Mouse (Mus musculus) left cerebral cortex, postnatal 36 days (tissue): ENCODE measurements around the gene Tbc1d17. TPM values are rescaled to one million over a fixed set of nuclear protein-coding genes. Genes with fewer than 3 reads are reported as not detected.

Experiments
- DNase-seq, 2 experiments: peaks; one replicate each; pipeline ENCODE4 v3.0.0; 2021 to 2022; ENCODE audit warnings: low spot score in 2 of 2, mixed read lengths in 1 of 2
- intact Hi-C: fragments of 180-260 bp; cut with DNase I; formaldehyde crosslinking; loops from one replicate; pipeline ENCODE4 v1.15.1; 2025
- total RNA-seq, 2 experiments: library from RNA; stranded (reverse); gene quantifications; 2 replicates each; pipeline ENCODE4 v1.2.3; 2021

Tbc1d17 gene
- total RNA-seq, 2 experiments from 2014 or later, result 71.9 to 75.6 TPM

- intact Hi-C loops, result no loop called here
- no peak for DNase-seq
Measured at GRCm38 (mm10) chr7:44836423-44837053, 12.3 kb downstream of the Tbc1d17 start.

GRCm38 (mm10) chr7:44836016-44836404 lies 12.9 kb downstream of the Tbc1d17 start:
- DNase-seq, result no peak
- intact Hi-C loops, result no loop called here

DNA sequence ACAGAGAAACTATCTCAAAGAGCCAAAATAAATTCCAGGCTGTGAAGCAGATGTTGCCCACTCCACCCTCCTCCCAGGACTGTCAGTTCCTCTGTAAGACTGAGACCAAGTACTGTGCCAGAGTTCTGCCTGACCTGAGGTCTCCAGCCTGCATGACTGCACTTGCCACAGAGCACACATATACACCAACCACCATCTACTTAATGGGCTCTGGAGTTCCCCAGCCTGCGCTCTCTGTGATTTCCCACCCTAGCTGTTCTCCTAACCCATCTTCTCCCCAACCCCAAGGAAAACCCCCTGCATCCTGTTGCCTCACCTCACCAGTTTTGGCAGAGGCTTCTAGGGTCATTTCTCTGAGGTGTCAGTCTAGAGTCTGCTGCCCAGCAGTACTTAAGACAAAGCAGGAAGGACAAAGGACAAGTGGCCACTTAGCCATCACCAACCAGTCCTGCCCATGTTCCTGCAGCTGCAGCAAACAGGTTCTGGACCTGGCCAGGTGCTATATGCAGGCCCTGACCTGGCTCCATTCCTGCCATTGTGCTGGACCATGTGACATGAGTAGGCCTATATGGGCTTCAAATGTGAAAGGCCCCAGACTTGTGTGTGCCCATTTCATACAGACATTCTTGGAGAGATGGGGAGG lies 13.4 kb downstream of the Tbc1d17 start:
- no peak for DNase-seq
- intact Hi-C loops, result no loop called here

- intact Hi-C loops, result no loop called here
Measured at GRCm38 (mm10) chr7:44832763-44833162, 16.1 kb downstream of the Tbc1d17 start.

DNA sequence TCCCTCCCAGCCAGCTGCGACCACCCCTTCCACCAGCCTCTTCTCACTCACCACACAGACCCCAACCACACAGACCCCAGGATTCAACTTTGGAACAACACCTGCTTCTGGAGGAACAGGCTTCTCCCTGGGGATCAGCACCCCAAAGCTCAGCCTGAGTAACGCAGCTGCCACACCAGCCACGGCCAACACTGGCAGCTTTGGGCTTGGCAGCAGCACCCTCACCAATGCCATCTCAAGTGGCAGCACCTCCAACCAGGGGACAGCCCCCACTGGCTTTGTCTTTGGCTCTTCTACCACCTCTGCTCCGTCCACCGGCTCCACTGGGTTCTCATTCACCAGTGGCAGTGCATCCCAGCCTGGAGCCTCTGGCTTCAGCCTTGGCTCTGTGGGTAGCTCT lies 20.2 kb downstream of the Tbc1d17 start:
- intact Hi-C loops, result no loop called here
- no peak for DNase-seq

More at GRCm38 (mm10) chr7:44832763-44833162, 16.1 kb downstream of the Tbc1d17 start:
- no peak for DNase-seq

DNA sequence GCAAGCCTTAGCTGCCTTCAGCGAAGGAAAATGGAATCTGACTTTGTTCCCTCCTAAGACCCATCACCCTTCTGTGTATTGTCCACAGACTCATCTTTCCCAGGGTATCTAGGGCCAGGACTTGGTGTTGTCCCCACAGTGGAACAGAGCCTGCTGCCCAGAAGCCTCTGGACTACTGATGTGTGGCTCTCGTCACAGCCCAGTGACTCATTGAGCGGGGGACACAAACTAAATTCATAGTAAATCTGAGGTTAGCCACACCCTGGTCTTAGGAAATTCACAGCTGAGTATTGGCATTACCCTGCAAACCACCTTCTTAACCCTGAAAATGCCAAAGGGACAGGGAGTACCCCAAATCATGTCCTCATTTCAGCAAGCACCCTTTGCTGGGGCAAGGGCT lies 22.1 kb downstream of the Tbc1d17 start:
- DNase-seq, result no peak
- intact Hi-C loops, result no loop called here

GRCm38 (mm10) chr7:44824872-44825271 lies 24.0 kb downstream of the Tbc1d17 start:
- intact Hi-C loops, result loop anchor here (2.0 kb wide), 1 partner anchor 100 kb away; no protein-coding TSS in a partner anchor
- peak; percentile 62 to 79 for DNase-seq

DNA sequence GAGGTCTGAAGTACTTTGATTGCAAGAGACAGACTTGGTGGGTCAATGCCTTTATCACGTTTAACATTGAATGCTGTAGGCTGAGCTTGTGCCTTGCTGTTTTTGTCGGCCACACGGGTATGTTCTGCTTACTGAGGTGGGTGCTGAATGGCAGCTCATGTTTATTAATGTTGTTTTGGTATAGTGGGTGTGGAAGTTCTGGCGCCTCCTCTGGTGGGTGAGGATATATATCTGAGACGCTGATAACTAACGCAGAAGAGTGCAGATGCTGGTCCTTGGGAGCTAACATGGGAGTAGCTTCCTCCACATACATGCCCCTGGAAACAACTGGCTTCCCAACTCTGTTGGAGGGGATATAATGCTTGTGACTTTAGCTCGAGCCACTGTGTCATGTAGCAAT lies 25.5 kb downstream of the Tbc1d17 start:
- no peak for DNase-seq
- intact Hi-C loops, result no loop called here

DNA sequence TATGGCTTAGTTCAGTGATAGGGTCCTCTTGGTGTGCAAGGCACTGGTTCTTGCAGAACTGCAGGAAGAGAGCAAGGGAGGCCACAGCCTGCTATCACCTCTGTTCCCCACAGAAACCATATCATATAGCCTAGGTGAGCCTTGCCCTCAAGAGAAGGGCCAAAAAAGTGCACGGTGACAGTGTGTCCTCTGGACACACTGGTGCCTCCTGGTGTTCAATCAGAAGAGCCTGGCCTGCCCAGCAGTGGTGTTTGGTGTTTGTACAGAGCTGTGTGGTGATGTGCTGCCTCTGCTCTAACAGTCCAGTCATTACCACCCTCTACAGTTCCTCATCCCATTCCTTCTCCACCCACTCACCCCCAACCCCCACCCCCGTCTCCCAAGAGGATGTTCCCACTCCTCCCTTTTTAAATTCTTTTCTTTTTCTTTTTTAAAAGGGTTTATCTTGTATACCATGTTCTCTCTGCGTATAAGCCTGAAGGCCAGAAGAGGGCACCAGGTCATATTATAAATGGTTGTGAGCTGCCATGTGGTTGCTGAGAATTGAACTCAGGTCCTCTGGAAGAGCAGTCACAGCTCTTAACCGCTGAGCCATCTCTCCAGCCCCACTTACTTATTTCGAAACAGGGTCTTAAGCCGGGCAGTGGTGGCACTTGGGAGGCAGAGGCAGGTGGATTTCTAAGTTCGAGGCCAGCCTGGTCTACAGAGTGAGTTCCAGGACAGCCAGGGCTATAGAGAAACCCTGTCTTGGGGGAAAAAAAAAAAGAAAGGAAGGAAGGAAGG lies 27.0 kb downstream of the Tbc1d17 start:
- DNase-seq, result peak in 1 of 2 experiments; percentile 1
- intact Hi-C loops, result no loop called here

DNA sequence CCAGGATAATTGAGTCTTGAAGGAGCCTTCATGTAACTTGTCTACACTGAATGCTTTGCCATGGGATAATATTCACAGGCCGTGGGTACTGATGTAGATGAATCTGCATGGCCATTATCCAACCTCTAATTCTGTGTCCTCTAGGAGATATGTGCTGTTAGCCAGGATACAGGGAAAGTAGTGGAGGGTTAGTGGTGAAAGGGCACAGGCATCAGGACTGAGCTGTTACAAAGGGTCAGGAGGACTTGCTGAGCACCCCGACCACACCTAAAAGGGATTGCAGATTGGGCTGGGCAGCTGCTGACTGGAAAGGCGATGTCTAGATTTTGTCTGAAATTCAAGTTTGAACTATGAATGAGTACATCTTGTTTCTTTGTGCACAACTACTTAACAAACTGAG lies 28.4 kb downstream of the Tbc1d17 start:
- intact Hi-C loops, result no loop called here
- DNase-seq, result no peak

GRCm38 (mm10) chr7:44819863-44820262 lies 29.0 kb downstream of the Tbc1d17 start:
- intact Hi-C loops, result no loop called here
- no peak for DNase-seq

DNA sequence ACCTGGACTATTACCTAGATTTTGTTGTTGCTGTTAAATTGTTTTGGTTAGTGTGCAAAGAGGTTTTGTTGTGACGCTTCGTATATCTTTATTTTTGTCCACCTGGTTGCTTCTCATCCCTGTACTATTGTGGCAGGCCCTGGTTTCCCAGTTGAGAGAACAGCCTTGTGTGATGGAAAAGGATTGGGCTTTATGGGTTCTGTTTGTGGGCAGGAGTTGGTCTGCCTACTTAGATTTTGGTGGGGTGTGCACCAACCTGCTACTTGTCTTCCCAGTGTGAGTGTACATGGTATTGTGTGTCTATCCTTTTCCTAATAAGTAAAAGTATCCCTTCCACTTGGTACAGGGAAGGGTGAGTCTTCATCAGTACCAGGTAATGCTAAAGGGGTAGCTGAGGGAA lies 29.5 kb downstream of the Tbc1d17 start:
- intact Hi-C loops, result no loop called here
- no peak for DNase-seq

GRCm38 (mm10) chr7:44818751-44819235 lies 30.1 kb downstream of the Tbc1d17 start:
- DNase-seq, result no peak
- intact Hi-C loops, result no loop called here

GRCm38 (mm10) chr7:44818164-44818563 lies 30.7 kb downstream of the Tbc1d17 start:
- no peak for DNase-seq
- intact Hi-C loops, result no loop called here

- DNase-seq, result no peak
- intact Hi-C loops, result no loop called here
Measured at GRCm38 (mm10) chr7:44817441-44817840, 31.4 kb downstream of the Tbc1d17 start.

DNA sequence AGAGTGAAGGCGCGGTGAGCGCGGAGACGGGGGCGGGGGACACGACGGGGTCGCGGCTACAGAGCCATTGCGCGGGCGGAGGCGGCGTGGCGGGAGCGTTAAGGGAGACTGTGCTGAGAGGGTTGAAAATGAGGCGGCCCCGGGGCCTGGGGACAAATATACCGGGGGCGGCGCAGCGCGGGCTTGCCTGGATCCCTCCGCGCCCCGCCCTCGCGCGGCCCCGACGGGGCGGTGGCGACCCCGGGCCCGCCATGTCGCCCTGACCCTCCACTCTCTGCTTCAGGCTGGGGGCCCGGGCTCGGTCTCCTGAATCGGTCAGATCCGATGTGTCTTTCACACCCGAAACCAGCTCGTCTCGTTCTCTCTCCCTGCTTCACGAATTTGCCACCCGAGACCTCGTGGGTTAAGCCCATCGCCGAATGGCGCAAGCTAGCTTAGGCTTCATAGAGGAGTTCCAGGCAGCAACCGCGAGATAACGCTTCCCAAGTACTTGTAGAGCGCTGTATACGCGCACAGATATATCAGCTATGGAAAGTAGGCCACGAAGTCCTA lies 32.3 kb downstream of the Tbc1d17 start, which contains the start of gene Atf5:
Atf5 (minus strand) TSS at position 189 of the 552 bp plus-strand sequence.
- intact Hi-C loops, result loop anchor here (1.0 kb wide), 1 partner anchor 68 kb away; the partner anchor contains the start of gene Vrk3
- DNase-seq, result peak in 1 of 2 experiments; percentile 57

GRCm38 (mm10) chr7:44815721-44816469 lies 33.0 kb downstream of the Tbc1d17 start, which contains the start of the genes Nup62 and Il4i1:
Gene Nup62 (plus strand): TSS chr7:44816088.
Gene Il4i1 (plus strand): TSS chr7:44816387.
- intact Hi-C loops, result loop anchor here (1.0 kb wide), 1 partner anchor 68 kb away; the partner anchor contains the start of gene Vrk3
- peak; percentile 98 for DNase-seq

- DNase-seq, result no peak
- intact Hi-C loops, result no loop called here
Measured at GRCm38 (mm10) chr7:44814952-44815553, 33.8 kb downstream of the Tbc1d17 start.

DNA sequence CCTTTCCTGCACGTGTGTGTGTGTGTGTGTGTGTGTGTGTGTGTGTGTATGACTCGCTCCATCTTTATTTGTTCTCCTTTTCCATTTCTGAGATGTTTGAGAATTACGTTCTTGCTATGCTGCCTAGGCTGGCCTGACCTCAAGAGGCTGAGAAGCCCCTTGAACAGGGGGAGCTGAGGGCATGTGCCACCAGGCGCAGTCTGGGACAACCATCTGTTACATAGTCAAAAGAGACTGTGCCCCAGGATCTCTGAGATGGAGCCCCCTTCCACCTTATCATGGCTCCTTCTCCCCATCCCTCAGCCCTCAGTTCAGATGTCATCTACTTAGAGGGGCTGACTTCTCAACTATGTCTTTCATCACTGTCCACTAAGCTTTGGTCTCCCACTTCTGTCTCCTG lies 34.5 kb downstream of the Tbc1d17 start:
- intact Hi-C loops, result no loop called here
- no peak for DNase-seq
